Mouse (Mus musculus) liver, embryonic 11.5 days (tissue): ENCODE measurements around the gene Rps6kb1. TPM values are rescaled to one million over a fixed set of nuclear protein-coding genes. Genes with fewer than 3 reads are reported as not detected.

Experiments used
- ATAC-seq: fragments of 200-750 bp; cut with Nextera tagmentation; replicated peaks from 2 replicates; pipeline ENCODE4 v1.8.0; 2017; ENCODE audit warnings: moderate number of reproducible peaks, mild to moderate bottlenecking, moderate TSS enrichment, moderate library complexity; ENCODE audit not compliant: low FRiP score
- DNase-seq: peaks from one replicate; pipeline ENCODE4 v3.0.0-alpha.2; 2017; ENCODE audit warnings: low spot score
- H3K27ac ChIP-seq: fragments of 300-500 bp; sonication (generic); 2 replicates; pipeline ENCODE4 v1.5.1; 2014; ENCODE audit warnings: mild to moderate bottlenecking, low read depth, low read length, control low read depth
- H3K27me3 ChIP-seq: fragments of 300-500 bp; sonication (generic); replicated peaks from 2 replicates; pipeline ENCODE4 v1.6.1; 2014; ENCODE audit warnings: low read length, mixed read lengths; ENCODE audit not compliant: control insufficient read depth, insufficient read depth
- H3K36me3 ChIP-seq: fragments of 300-500 bp; sonication (generic); 2 replicates; pipeline ENCODE4 v1.6.1; 2014; ENCODE audit warnings: mild to moderate bottlenecking, low read length, moderate library complexity, mixed read lengths; ENCODE audit not compliant: control insufficient read depth, insufficient read depth
- H3K4me1 ChIP-seq: fragments of 300-500 bp; sonication (generic); replicated peaks from 2 replicates; pipeline ENCODE4 v1.6.1; 2014; ENCODE audit warnings: low read length, mixed read lengths; ENCODE audit not compliant: control insufficient read depth, insufficient read depth
- H3K4me2 ChIP-seq: fragments of 300-500 bp; sonication (generic); 2 replicates; pipeline ENCODE4 v1.6.1; 2014; ENCODE audit warnings: mild to moderate bottlenecking, control low read depth, moderate library complexity
- H3K4me3 ChIP-seq: fragments of 300-500 bp; sonication (generic); 2 replicates; pipeline ENCODE4 v1.5.1; 2014; ENCODE audit warnings: low read depth, low read length, control low read depth
- H3K9ac ChIP-seq: fragments of 300-500 bp; sonication (generic); 2 replicates; pipeline ENCODE4 v1.6.1; 2014; ENCODE audit warnings: low read depth, low read length, control low read depth
- H3K9me3 ChIP-seq: fragments of 300-500 bp; sonication (generic); 2 replicates; pipeline ENCODE4 v1.6.1; 2016; ENCODE audit warnings: low read length, inconsistent platforms, mixed read lengths; ENCODE audit not compliant: control insufficient read depth
- WGBS: fragments of 180-500 bp; shearing (Covaris S2); extraction: QIAGEN DNeasy Blood & Tissue Kit; methylation state at CpG from one replicate; pipeline ENCODE4 v1.1.7; 2014; 5-methylcytosine and 5-hydroxymethylcytosine counted together
- polyA plus RNA-seq: library from polyadenylated mRNA; unstranded; fragments of >200 nt; fragmentation: Nextera tagmentation; extraction: Ambion mirVana; gene quantifications from 2 replicates; pipeline ENCODE4 v1.2.1, GENCODE M21; 2014

Gene Rps6kb1
- polyA plus RNA-seq, 1 experiment from 2014 or later: 50.9 TPM

GRCm38 (mm10) chr11:86577231-86577630, 32.6 kb upstream of the Rps6kb1 start:
- 0 out of 2 replicates have a peak, but pooled peaks have one; percentile 25 for ATAC-seq
- no peak overlapping the region for H3K4me2 ChIP-seq
- H3K9me3 ChIP-seq: no peaks in the 10 kb centered on the region
- H3K36me3 ChIP-seq: no peaks in the 10 kb centered on the region
- no peak overlapping the region for H3K4me3 ChIP-seq
- no peaks in the 10 kb centered on the region for H3K27me3 ChIP-seq
- 50% methylated on average over 4 of the region's 4 CpGs for WGBS
- H3K9ac ChIP-seq: no peak overlapping the region
- peaks cover 41% of the 10 kb centered on the region for H3K4me1 ChIP-seq
- peak overlapping the region; percentile 53 for H3K27ac ChIP-seq
- no peak for DNase-seq

GRCm38 (mm10) chr11:86575632-86576378, 31.2 kb upstream of the Rps6kb1 start:
- H3K4me2 ChIP-seq: no peak overlapping the region

GRCm38 (mm10) chr11:86574408-86574807, 29.8 kb upstream of the Rps6kb1 start:
- Histone ChIP-seq H3K9ac (no peak overlapping the region), H3K4me1 (peaks cover 21% of the 10 kb centered on the region), H3K36me3 (no peaks in the 10 kb centered on the region), H3K27ac (no peak overlapping the region), H3K9me3 (no peaks in the 10 kb centered on the region), H3K27me3 (no peaks in the 10 kb centered on the region), H3K4me2 (no peak overlapping the region), H3K4me3 (no peak overlapping the region)
- ATAC-seq (no peak), DNase-seq (no peak)
- 47% methylated on average over 2 of the region's 2 CpGs for WGBS

More at GRCm38 (mm10) chr11:86575632-86576378, 31.2 kb upstream of the Rps6kb1 start:
- ATAC-seq (no peak), DNase-seq (no peak)
- H3K27me3 ChIP-seq: no peaks in the 10 kb centered on the region
- H3K36me3 ChIP-seq: no peaks in the 10 kb centered on the region
- no peak overlapping the region for H3K9ac ChIP-seq
- H3K27ac ChIP-seq: no peak overlapping the region
- WGBS: 84% methylated on average over 7 of the region's 7 CpGs
- H3K4me3 ChIP-seq: no peak overlapping the region
- H3K9me3 ChIP-seq: no peaks in the 10 kb centered on the region
- peaks cover 34% of the 10 kb centered on the region for H3K4me1 ChIP-seq

GRCm38 (mm10) chr11:86573646-86574231, 29.1 kb upstream of the Rps6kb1 start:
- Histone ChIP-seq H3K9me3 (no peaks in the 10 kb centered on the region), H3K36me3 (no peaks in the 10 kb centered on the region), H3K9ac (no peak overlapping the region), H3K27me3 (no peaks in the 10 kb centered on the region), H3K4me2 (no peak overlapping the region), H3K27ac (no peak overlapping the region; the same call in 1 of the 2 replicates), H3K4me3 (no peak overlapping the region), H3K4me1 (peaks cover 15% of the 10 kb centered on the region)
- 88% methylated on average over 6 of the region's 6 CpGs for WGBS
- ATAC-seq (no peak), DNase-seq (no peak)

- Histone ChIP-seq H3K9me3 (no peaks in the 10 kb centered on the region), H3K4me3 (no peak overlapping the region), H3K36me3 (no peaks in the 10 kb centered on the region), H3K4me2 (no peak overlapping the region), H3K9ac (no peak overlapping the region), H3K27me3 (no peaks in the 10 kb centered on the region), H3K4me1 (peaks cover 7% of the 10 kb centered on the region), H3K27ac (no peak overlapping the region)
- DNase-seq: no peak
- 61% methylated on average over 2 of the region's 2 CpGs for WGBS
- no peak for ATAC-seq
Measured at GRCm38 (mm10) chr11:86572623-86573022, 28.0 kb upstream of the Rps6kb1 start.

GRCm38 (mm10) chr11:86571871-86572270, 27.3 kb upstream of the Rps6kb1 start:
- H3K9ac ChIP-seq: no peak overlapping the region
- H3K9me3 ChIP-seq: no peaks in the 10 kb centered on the region
- peaks cover under 1% of the 10 kb centered on the region for H3K4me1 ChIP-seq
- no peak overlapping the region for H3K4me2 ChIP-seq
- H3K36me3 ChIP-seq: 0 out of 2 replicates have a peak, but pooled peaks cover 3% of the 10 kb centered on the region
- no peak overlapping the region for H3K4me3 ChIP-seq
- no peaks in the 10 kb centered on the region for H3K27me3 ChIP-seq
- H3K27ac ChIP-seq: no peak overlapping the region
- ATAC-seq (no peak), DNase-seq (no peak)
- WGBS: 68% methylated on average over 4 of the region's 4 CpGs

- H3K27ac ChIP-seq: no peak overlapping the region
- DNase-seq: no peak
- H3K27me3 ChIP-seq: no peaks in the 10 kb centered on the region
- H3K36me3 ChIP-seq: peaks cover 3% of the 10 kb centered on the region; the same call in 1 of the 2 replicates
- no peak overlapping the region for H3K9ac ChIP-seq
- no peaks in the 10 kb centered on the region for H3K4me1 ChIP-seq
- no peak overlapping the region for H3K4me2 ChIP-seq
- no peak overlapping the region for H3K4me3 ChIP-seq
- no peak for ATAC-seq
- WGBS: 48% methylated on average over 15 of the region's 15 CpGs
- no peaks in the 10 kb centered on the region for H3K9me3 ChIP-seq
Measured at GRCm38 (mm10) chr11:86571047-86571855, 26.6 kb upstream of the Rps6kb1 start.

GRCm38 (mm10) chr11:86570261-86570746, 25.7 kb upstream of the Rps6kb1 start:
- H3K9ac ChIP-seq: no peak overlapping the region
- H3K27ac ChIP-seq: no peak overlapping the region
- no peaks in the 10 kb centered on the region for H3K27me3 ChIP-seq
- ATAC-seq (no peak), DNase-seq (no peak)
- H3K4me2 ChIP-seq: no peak overlapping the region
- H3K4me1 ChIP-seq: no peaks in the 10 kb centered on the region
- H3K4me3 ChIP-seq: no peak overlapping the region
- H3K9me3 ChIP-seq: no peaks in the 10 kb centered on the region
- WGBS: 56% methylated on average over 9 of the region's 9 CpGs
- H3K36me3 ChIP-seq: peaks cover 3% of the 10 kb centered on the region; the same call in 1 of the 2 replicates
